Mouse (Mus musculus) CH12.LX (cell line): ENCODE measurements around the gene Cdh4. TPM values are rescaled to one million over a fixed set of nuclear protein-coding genes. Genes with fewer than 3 reads are reported as not detected.

Source experiments
- DNase-seq: peaks from one replicate; pipeline ENCODE4 v3.0.0-alpha.2; 2013; ENCODE audit errors: extremely low read depth
- H3K27ac ChIP-seq: 2 replicates; pipeline ENCODE4 v1.5.1; 2012; ENCODE audit warnings: low read depth, mild to moderate bottlenecking, control low read depth, moderate library complexity; ENCODE audit not compliant: insufficient read depth
- H3K27me3 ChIP-seq: replicated peaks from 2 replicates; pipeline ENCODE3; 2012; ENCODE audit warnings: inconsistent platforms
- H3K36me3 ChIP-seq, 2 experiments: replicated peaks in 1 of 2; 2 replicates each; pipeline versions ENCODE3 to v1.6.1; 2012; ENCODE audit warnings: inconsistent platforms in 1 of 2, low read length in 1 of 2, mild to moderate bottlenecking in 1 of 2, mixed read lengths in 1 of 2, moderate library complexity in 1 of 2; ENCODE audit not compliant: control insufficient read depth in 1 of 2, insufficient read depth in 1 of 2
- H3K4me1 ChIP-seq, 2 experiments: 2 replicates each; pipeline ENCODE4 v1.6.1; 2012; ENCODE audit warnings: inconsistent platforms in 1 of 2, moderate library complexity in 1 of 2; ENCODE audit not compliant: insufficient read depth in 2 of 2, control insufficient read depth in 1 of 2
- H3K4me2 ChIP-seq: 2 replicates; pipeline ENCODE4 v1.6.1; 2012; ENCODE audit warnings: low read depth, mild to moderate bottlenecking, control low read depth; ENCODE audit not compliant: poor library complexity, insufficient read depth, severe bottlenecking
- H3K4me3 ChIP-seq, 3 experiments: fragments of 150-350 bp in 1 of 3; sonication (generic) in 1 of 3; replicated peaks in 1 of 3; 2 replicates each; pipeline versions ENCODE3 to v1.5.1; 2011 to 2012; ENCODE audit warnings: low read depth in 2 of 3, low read length in 2 of 3, mild to moderate bottlenecking in 2 of 3, moderate library complexity in 2 of 3, control low read depth in 1 of 3, improper control_type of control experiment in 1 of 3, inconsistent platforms in 1 of 3, mixed read lengths in 1 of 3; ENCODE audit not compliant: poor library complexity in 1 of 3
- H3K79me2 ChIP-seq: replicated peaks from 2 replicates; pipeline ENCODE4 v1.6.1; 2012; ENCODE audit warnings: mild to moderate bottlenecking, moderate library complexity; ENCODE audit not compliant: control insufficient read depth, poor library complexity, insufficient read depth, severe bottlenecking; ENCODE audit errors: extremely low read depth
- H3K9ac ChIP-seq: 2 replicates; pipeline ENCODE4 v1.6.1; 2012; ENCODE audit warnings: low read depth, mild to moderate bottlenecking, control low read depth, moderate library complexity; ENCODE audit not compliant: insufficient read depth
- H3K9me3 ChIP-seq: replicated peaks from 2 replicates; pipeline ENCODE3; 2012; ENCODE audit warnings: low read length, inconsistent platforms, mixed read lengths
- CHD2 ChIP-seq: IDR thresholded peaks from 2 replicates; pipeline ENCODE4 v1.6.1; 2011; ENCODE audit warnings: low read length, improper control_type of control experiment
- CTCF ChIP-seq, 2 experiments: IDR thresholded peaks in 1 of 2; conservative IDR thresholded peaks in 1 of 2; 2 replicates each; pipeline ENCODE4 v1.5.1; 2011 to 2012; ENCODE audit warnings: low read depth in 2 of 2, low read length in 2 of 2, improper control_type of control experiment in 1 of 2, inconsistent platforms in 1 of 2, mild to moderate bottlenecking in 1 of 2, moderate library complexity in 1 of 2
- E2F4 ChIP-seq: IDR thresholded peaks from 2 replicates; pipeline ENCODE4 v1.6.1; 2011; ENCODE audit warnings: low read depth, low read length, improper control_type of control experiment; ENCODE audit not compliant: insufficient replicate concordance
- ELF1 ChIP-seq: IDR thresholded peaks from 2 replicates; pipeline ENCODE4 v1.6.1; 2014; ENCODE audit warnings: low read depth, mild to moderate bottlenecking, inconsistent platforms, low read length, improper control_type of control experiment
- ETS1 ChIP-seq: conservative IDR thresholded peaks from 2 replicates; pipeline ENCODE4 v1.6.1; 2012; ENCODE audit warnings: low read depth, mild to moderate bottlenecking, inconsistent platforms, low read length, improper control_type of control experiment, moderate library complexity
- GABPA ChIP-seq: IDR thresholded peaks from 2 replicates; pipeline ENCODE4 v1.6.1; 2012; ENCODE audit warnings: low read depth, low read length, improper control_type of control experiment, inconsistent platforms; ENCODE audit not compliant: insufficient replicate concordance
- HCFC1 ChIP-seq: IDR thresholded peaks from 2 replicates; pipeline ENCODE4 v1.6.1; 2012; ENCODE audit warnings: low read depth, mild to moderate bottlenecking, inconsistent platforms, low read length, improper control_type of control experiment
- IRF4 ChIP-seq: IDR thresholded peaks from 2 replicates; pipeline ENCODE4 v1.6.1; 2014; ENCODE audit warnings: low read depth, mild to moderate bottlenecking, inconsistent platforms, low read length, improper control_type of control experiment
- JUND ChIP-seq: conservative IDR thresholded peaks from 2 replicates; pipeline ENCODE4 v1.6.1; 2011; ENCODE audit warnings: low read depth, low read length, improper control_type of control experiment
- KAT2A ChIP-seq: IDR thresholded peaks from 2 replicates; pipeline ENCODE4 v1.6.1; 2012; ENCODE audit warnings: low read length, improper control_type of control experiment, inconsistent platforms; ENCODE audit not compliant: insufficient replicate concordance
- MAFK ChIP-seq: IDR thresholded peaks from 2 replicates; pipeline ENCODE4 v1.6.1; 2011; ENCODE audit warnings: low read length, improper control_type of control experiment; ENCODE audit not compliant: insufficient replicate concordance
- MAZ ChIP-seq: IDR thresholded peaks from 2 replicates; pipeline ENCODE4 v1.6.1; 2012; ENCODE audit warnings: low read depth, mild to moderate bottlenecking, inconsistent platforms, low read length, improper control_type of control experiment, moderate library complexity
- MXI1 ChIP-seq: IDR thresholded peaks from 2 replicates; pipeline ENCODE4 v1.6.1; 2011; ENCODE audit warnings: mild to moderate bottlenecking, low read depth, low read length, improper control_type of control experiment
- NELFE ChIP-seq: IDR thresholded peaks from 2 replicates; pipeline ENCODE4 v1.6.1; 2011; ENCODE audit warnings: low read depth, low read length, improper control_type of control experiment
- PAX5 ChIP-seq: IDR thresholded peaks from 2 replicates; pipeline ENCODE4 v1.6.1; 2012; ENCODE audit warnings: low read length, inconsistent platforms, mixed read lengths
- POLR2A ChIP-seq: IDR thresholded peaks from 2 replicates; pipeline ENCODE4 v1.6.1; 2011; ENCODE audit warnings: low read depth, mild to moderate bottlenecking, improper control_type of control experiment, low read length
- RAD21 ChIP-seq: IDR thresholded peaks from 2 replicates; pipeline ENCODE4 v1.6.1; 2011; ENCODE audit warnings: low read depth, mild to moderate bottlenecking, low read length, improper control_type of control experiment, moderate library complexity
- RCOR1 ChIP-seq: conservative IDR thresholded peaks from 2 replicates; pipeline ENCODE4 v1.6.1; 2012; ENCODE audit warnings: low read depth, mild to moderate bottlenecking, inconsistent platforms, low read length, improper control_type of control experiment
- SIN3A ChIP-seq: IDR thresholded peaks from 2 replicates; pipeline ENCODE4 v1.6.1; 2012; ENCODE audit warnings: low read length, improper control_type of control experiment, inconsistent platforms
- SMC3 ChIP-seq: IDR thresholded peaks from 2 replicates; pipeline ENCODE4 v1.6.1; 2011; ENCODE audit warnings: low read depth, low read length, improper control_type of control experiment
- ZNF384 ChIP-seq: IDR thresholded peaks from 2 replicates; pipeline ENCODE4 v1.6.1; 2012; ENCODE audit warnings: low read depth, low read length, improper control_type of control experiment, inconsistent platforms
- dilution Hi-C: fragments of 300-500 bp; cut with MboI; formaldehyde crosslinking; loops from 2 replicates; pipeline ENCODE4 v1.14.3; 2020; ENCODE audit warnings: low sequenced_read_pairs; ENCODE audit not compliant: extremely low pct_unique_long_range_greater_than_20kb, extremely low pct_ligation_motif_present
- in situ Hi-C: fragments of 300-500 bp; cut with MboI; formaldehyde crosslinking; loops from 3 replicates; pipeline ENCODE4 v1.14.3; 2019; ENCODE audit warnings: low sequenced_read_pairs, low pct_ligation_motif_present, low pct_unique_long_range_greater_than_20kb, mixed read lengths
- polyA plus RNA-seq: library from polyadenylated mRNA; unstranded; fragments of >175 nt; gene quantifications from 2 replicates; pipeline ENCODE4 v1.2.1, GENCODE M21; 2012; ENCODE audit warnings: low read depth; ENCODE audit not compliant: insufficient read length
- total RNA-seq, 2 experiments: library from RNA; depleted of rRNA; stranded (reverse); fragments of 300-350 nt in 1 of 2; fragments of >200 nt in 1 of 2; gene quantifications; 2 replicates each; pipeline ENCODE4 v1.2.3; 2012 to 2014

Cdh4 gene
- total and polyA plus RNA-seq, 3 experiments: not detected

GRCm38 (mm10) chr2:179578329-179578728 is 136.1 kb downstream of the Cdh4 start:
- H3K9ac ChIP-seq: no peak overlapping the region
- TF ChIP-seq SMC3 (no peak), E2F4 (no peak), NELFE (no peak), JUND (no peak), ZNF384 (no peak), MAZ (no peak), RAD21 (no peak), CTCF (conservative IDR thresholded peaks at IDR 0.05 in 1 of 2, IDR thresholded peaks at IDR 0.05 in 1 of 2; ENCODE audit: low read depth in 2 of 2, low read length in 2 of 2) (no peak), MXI1 (no peak), RCOR1 (no peak), PAX5 (no peak), ETS1 (no peak), SIN3A (no peak), POLR2A (no peak)
- TF ChIP-seq, all 38 proteins: peak for 0
- Histone ChIP-seq H3K4me2 (no peak overlapping the region), H3K4me3 (no peak overlapping the region), H3K27ac (no peak overlapping the region), H3K27me3 (no peaks in the 10 kb centered on the region), H3K4me1 (no peaks in the 10 kb centered on the region), H3K79me2 (no peaks in the 10 kb centered on the region), H3K36me3 (no peaks in the 10 kb centered on the region), H3K9me3 (peaks cover 46% of the 10 kb centered on the region)
- no peak for DNase-seq
- in situ Hi-C loops (loop anchor here (10.0 kb wide), 1 partner anchor 286 kb away; no protein-coding TSS in a partner anchor), dilution Hi-C loops (no loop called here)

GRCm38 (mm10) chr2:179578842-179579241 is 136.6 kb downstream of the Cdh4 start:
- H3K27me3 ChIP-seq: no peaks in the 10 kb centered on the region
- H3K4me2 ChIP-seq: no peak overlapping the region
- no peak overlapping the region for H3K4me3 ChIP-seq
- H3K27ac ChIP-seq: no peak overlapping the region
- H3K79me2 ChIP-seq: no peaks in the 10 kb centered on the region
- peaks cover 47% of the 10 kb centered on the region for H3K9me3 ChIP-seq
- H3K36me3 ChIP-seq: no peaks in the 10 kb centered on the region
- H3K4me1 ChIP-seq: no peaks in the 10 kb centered on the region
- no peak overlapping the region for H3K9ac ChIP-seq
- in situ Hi-C loops (loop anchor here (10.0 kb wide), 1 partner anchor 286 kb away; no protein-coding TSS in a partner anchor), dilution Hi-C loops (no loop called here)
- TF ChIP-seq ETS1: no peak
- TF ChIP-seq RAD21: no peak
- TF ChIP-seq ELF1: no peak
- no peak for TF ChIP-seq HCFC1
- TF ChIP-seq JUND: no peak
- TF ChIP-seq CHD2: no peak
- TF ChIP-seq RCOR1: no peak
- no peak for TF ChIP-seq MXI1
- TF ChIP-seq NELFE: no peak
- no peak for TF ChIP-seq GABPA
- no peak for TF ChIP-seq MAFK
- TF ChIP-seq SMC3: no peak
- TF ChIP-seq IRF4: no peak
- no peak for TF ChIP-seq KAT2A
- TF ChIP-seq ZNF384: no peak
- no peak for DNase-seq
